Mouse (Mus musculus) heart, postnatal 36 days (tissue): ENCODE measurements at regions not wholly inside any gene's neighbourhood (a gene's known extent, or its start where the extent isn't known, plus 50 kb on each side); places are given as distances from the start of the nearest gene placed in this dataset.

ENCODE experiments used
- DNase-seq, 2 experiments: peaks; one replicate each; pipeline ENCODE4 v3.0.0; 2021 to 2022
- intact Hi-C: fragments of 180-260 bp; cut with DNase I; formaldehyde crosslinking; loops from one replicate; pipeline ENCODE4 v1.15.1; 2025

GRCm38 (mm10) chr5:91721231-91722096, 204.0 kb downstream of the Parm1 start:
- no peak for DNase-seq
- intact Hi-C loops: no loop called here

GRCm38 (mm10) chr5:91713020-91713419, 195.6 kb downstream of the Parm1 start:
- no peak for DNase-seq
- intact Hi-C loops: no loop called here

GRCm38 (mm10) chr5:91709494-91710286, 192.3 kb downstream of the Parm1 start:
- intact Hi-C loops: no loop called here
- DNase-seq: no peak

- intact Hi-C loops: no loop called here
These were observed 190.7 kb downstream of the Parm1 start for GRCm38 (mm10) chr5:91708149-91708548.

GRCm38 (mm10) chr5:91697075-91697474, 179.7 kb downstream of the Parm1 start:
- no peak for DNase-seq
- intact Hi-C loops: no loop called here

More at GRCm38 (mm10) chr5:91708149-91708548, 190.7 kb downstream of the Parm1 start:
- no peak for DNase-seq

- DNase-seq: no peak
- intact Hi-C loops: no loop called here
These were observed 179.1 kb downstream of the Parm1 start for GRCm38 (mm10) chr5:91696532-91696931.

- intact Hi-C loops: no loop called here
These were observed 178.2 kb downstream of the Parm1 start for GRCm38 (mm10) chr5:91695632-91696031.

GRCm38 (mm10) chr5:91693277-91693676, 175.9 kb downstream of the Parm1 start:
- DNase-seq: no peak
- intact Hi-C loops: no loop called here

More at GRCm38 (mm10) chr5:91695632-91696031, 178.2 kb downstream of the Parm1 start:
- DNase-seq: no peak

- no peak for DNase-seq
- intact Hi-C loops: no loop called here
These were observed 174.9 kb downstream of the Parm1 start for GRCm38 (mm10) chr5:91692292-91692691.

GRCm38 (mm10) chr5:91678727-91679126, 161.3 kb downstream of the Parm1 start:
- intact Hi-C loops: no loop called here
- no peak for DNase-seq
